Mouse (Mus musculus): ENCODE data around the gene Fgfr2.

Gene Fgfr2

DNA sequence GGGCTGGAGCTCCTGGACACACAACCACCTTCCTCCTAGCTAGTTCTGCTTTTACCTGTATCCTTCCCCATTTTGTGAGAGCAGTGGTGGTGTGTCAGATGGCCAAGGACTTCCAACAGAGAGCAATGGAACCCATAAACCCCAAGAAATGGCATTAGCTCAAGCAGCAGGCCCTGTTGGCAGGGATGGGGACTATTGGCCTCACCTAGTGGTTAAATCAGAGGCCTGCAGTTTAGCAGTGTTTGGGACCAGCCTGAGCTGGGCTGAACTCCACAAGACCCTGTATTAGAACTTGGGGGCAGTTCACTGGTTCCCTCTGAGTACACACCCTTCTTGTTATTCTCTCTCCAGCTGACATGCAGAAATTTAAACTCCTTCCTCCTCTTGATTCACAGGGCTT lies 1262.0 kb downstream of the Fgfr2 start:
- DNase-seq = no peak

- DNase-seq = no peak
Observed at GRCm38 (mm10) chr7:131855641-131856040, 1267.5 kb downstream of the Fgfr2 start.

- DNase-seq = no peak
Observed at GRCm38 (mm10) chr7:131850579-131850978, 1272.6 kb downstream of the Fgfr2 start.

- no peak for DNase-seq
Observed at GRCm38 (mm10) chr7:131846066-131846905, 1276.9 kb downstream of the Fgfr2 start.

DNA sequence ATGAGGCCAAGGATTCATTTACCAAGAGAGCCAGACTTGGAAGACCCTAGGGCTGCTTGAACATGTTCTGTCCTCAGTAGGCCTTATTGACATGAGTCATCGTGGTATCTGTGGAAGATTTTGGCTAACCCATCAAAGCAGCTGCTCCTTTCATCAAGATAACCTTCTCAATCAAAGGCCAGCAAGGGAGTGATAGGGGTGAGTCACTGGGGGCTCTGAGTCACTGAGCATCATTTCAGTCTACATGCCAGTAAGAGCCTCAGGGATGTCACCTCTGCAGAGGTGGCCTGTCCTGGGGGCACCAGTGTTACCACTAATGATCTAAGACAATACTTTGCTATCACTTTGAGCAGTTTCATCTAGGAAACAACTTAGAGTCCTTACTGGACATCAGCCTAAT lies 1292.9 kb downstream of the Fgfr2 start:
- DNase-seq = no peak

- no peak for DNase-seq
Observed at GRCm38 (mm10) chr7:131826811-131827210, 1296.3 kb downstream of the Fgfr2 start.

GRCm38 (mm10) chr7:131817976-131818375 lies 1305.2 kb downstream of the Fgfr2 start:
- no peak for DNase-seq

DNA sequence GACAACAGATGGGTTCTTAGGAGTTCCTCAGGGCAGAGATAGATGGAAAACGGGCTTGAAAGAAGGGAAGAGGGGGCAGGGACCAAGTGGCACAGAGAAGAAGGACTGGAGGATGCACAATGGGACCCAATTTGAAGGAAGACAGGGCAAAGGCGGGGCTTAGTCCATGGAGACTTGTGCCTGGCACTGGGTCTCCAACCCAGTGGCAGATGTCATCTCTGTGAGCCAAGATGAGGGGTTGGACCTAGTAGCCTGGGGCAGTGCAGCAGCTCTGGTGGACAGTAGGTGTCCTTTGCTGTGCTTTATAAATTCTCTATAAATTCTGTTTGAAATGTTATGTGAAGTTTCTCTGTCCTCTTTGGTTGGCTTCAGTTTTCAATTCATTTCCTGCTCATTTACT lies 1306.5 kb downstream of the Fgfr2 start:
- no peak for DNase-seq

GRCm38 (mm10) chr7:131812116-131812515 lies 1311.0 kb downstream of the Fgfr2 start:
- no peak for DNase-seq

DNA sequence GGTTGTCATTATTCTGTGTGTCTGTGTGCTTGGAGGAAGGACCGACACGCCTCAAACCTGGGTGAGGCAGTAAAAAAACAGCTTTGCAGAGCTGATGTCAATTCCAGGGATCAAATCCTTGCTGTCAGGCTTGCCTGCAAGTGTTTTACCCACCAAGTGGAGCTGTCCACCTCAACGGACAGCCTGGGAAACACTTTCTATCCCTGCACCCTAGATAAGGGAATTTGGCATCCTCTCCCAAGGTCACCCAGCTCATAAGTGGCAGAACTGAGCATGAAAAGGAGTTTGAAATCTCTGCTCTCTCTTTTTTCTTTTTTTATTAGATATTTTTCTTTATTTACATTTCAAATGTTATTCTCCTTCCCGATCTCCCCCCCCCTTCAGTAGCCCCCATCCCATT lies 1312.2 kb downstream of the Fgfr2 start:
- DNase-seq = no peak

DNA sequence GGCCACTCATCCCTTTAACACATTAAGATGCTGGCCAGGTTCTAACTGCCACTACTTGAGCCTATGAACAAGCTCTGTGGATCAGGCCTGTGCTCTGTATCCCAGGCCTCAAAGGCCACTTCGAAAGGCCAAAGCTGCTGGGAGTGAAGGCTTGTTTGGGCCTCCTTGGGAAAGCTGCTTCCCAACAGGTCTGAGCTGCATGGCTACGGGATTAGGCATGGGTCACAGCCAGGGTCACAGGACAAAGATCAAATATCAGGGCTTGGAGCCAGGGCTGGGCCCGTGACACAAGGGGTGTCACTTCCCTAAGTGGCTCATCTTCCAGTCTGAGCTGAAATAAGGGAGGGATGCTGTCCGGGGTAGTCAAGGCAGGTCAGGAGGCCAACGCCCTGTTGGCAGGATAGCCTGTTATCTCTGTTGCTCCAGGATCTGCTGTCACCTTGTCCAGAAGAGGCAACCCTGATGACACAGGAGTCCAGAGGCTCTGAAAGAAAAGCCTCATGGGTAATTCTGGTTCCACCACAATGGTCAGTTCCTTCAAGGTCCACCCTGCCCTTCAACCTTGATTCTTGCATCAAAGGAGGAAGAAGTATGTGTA lies 1313.5 kb downstream of the Fgfr2 start:
- DNase-seq = no peak

GRCm38 (mm10) chr7:131807257-131807656 lies 1315.9 kb downstream of the Fgfr2 start:
- no peak for DNase-seq

GRCm38 (mm10) chr7:131805525-131806202 lies 1317.5 kb downstream of the Fgfr2 start:
- no peak for DNase-seq

DNA sequence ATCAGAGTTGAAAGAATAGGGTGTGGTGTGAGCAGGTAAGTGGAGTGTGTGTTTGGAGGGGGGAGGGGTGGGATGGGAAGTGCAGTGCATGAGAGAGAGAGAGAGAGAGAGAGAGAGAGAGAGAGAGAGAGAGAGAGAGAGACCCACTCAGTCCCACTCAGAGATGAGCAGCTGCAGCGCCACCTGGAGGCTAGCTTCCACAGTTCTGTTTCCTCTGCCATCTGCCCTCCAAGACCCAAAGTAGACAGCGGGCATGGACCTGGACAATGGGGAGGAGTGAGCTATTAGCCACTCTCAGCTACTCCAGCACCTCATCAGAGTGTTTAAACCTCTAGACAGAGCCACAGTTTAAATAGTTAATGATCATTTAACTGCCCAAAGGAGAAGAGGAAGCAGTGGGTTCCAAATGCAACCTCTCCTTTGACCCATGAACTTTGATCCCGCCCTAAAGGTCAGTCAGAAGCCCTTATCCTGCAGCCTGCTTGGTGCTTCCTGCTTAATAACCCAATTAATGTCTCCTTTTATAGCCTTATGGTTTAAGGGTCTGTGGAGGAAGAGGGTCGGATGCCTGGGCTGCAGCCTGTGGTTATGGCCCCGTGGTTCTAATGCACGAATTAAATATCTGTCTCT lies 1322.6 kb downstream of the Fgfr2 start:
- DNase-seq = peak; percentile 11

- DNase-seq = no peak
Observed at GRCm38 (mm10) chr7:131797161-131797560, 1326.0 kb downstream of the Fgfr2 start.

DNA sequence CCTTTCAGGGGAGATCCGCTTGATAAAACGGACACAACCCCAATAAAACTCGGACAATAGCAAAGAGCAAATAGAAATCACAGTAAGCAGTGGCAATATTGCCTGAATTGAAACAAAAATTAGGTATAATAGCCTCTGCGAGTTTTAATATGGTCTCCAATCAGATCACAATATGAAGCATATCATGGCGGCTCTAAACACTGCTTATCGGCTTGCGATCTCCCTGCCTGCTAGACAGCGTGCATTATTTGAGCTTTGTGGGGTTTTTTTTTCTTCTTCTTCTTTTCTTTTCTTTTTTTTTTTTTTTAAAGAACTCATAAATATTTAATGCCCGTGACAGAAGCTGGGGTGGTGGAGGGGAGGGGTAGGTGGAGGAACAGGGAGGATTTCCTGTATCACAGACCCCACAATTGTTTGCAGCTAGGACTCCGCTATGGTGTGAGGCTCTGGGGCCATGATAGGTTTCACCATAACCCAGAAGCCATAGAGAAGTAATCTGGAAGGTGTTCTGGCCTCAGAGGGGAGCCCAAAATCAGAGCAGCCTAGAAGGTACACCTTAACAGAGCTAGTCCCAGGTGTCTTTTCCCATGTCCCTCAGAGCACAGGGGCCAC lies 1334.4 kb downstream of the Fgfr2 start:
- DNase-seq = no peak

DNA sequence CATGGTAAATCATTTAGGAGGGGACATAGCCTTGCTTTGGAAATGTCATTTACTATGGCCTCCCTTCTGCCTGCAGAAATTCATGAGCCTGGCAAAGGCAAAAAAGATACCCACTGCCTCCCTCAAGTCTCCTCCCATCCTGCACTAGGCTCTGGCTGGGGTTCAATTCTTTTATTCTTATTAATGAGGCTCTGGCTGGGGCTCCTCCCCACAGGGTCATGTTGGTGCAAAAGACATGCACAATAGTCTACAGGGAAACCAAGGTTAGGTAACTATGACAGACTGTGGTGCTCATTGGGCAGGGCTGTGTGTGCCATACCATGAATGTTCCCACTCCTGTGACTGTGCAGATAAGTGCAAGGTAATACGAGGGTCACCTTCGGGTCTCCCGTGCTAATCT lies 1337.4 kb downstream of the Fgfr2 start:
- no peak for DNase-seq

DNA sequence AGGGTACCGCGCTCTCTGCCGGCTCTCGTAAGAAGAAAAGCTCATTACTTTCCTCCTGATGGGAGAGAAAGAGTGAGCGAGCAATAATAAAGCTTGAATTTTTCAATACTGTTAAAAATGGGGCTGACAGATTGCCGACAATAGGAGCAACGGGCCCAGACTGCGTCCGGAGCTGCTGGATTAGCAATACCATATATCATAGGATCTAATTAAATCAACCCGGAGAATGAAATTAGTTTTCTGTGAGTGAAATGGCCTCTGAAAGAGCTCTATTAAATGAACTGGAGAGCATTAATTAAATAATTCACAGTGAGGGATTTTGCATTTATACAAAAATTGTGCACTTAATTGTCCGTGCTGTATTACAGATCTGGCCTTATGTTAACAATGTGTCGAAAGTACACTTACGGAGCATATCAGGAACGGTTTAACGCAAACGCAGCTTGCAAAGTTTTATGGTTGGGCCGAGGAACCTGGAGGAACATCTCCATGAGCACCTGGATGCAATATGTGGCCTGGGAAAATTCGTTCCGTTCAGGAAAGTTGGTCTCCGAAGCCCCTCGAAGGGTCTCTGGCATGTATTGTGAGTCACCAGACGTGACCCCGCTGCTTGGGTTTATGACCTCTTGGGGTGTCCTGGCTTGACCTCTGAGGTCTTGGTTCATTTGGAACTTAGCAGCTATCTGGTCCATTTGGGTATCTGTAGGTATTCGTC lies 1344.7 kb downstream of the Fgfr2 start:
- no peak for DNase-seq

- no peak for DNase-seq
Observed at GRCm38 (mm10) chr7:131777461-131778270, 1345.5 kb downstream of the Fgfr2 start.

DNA sequence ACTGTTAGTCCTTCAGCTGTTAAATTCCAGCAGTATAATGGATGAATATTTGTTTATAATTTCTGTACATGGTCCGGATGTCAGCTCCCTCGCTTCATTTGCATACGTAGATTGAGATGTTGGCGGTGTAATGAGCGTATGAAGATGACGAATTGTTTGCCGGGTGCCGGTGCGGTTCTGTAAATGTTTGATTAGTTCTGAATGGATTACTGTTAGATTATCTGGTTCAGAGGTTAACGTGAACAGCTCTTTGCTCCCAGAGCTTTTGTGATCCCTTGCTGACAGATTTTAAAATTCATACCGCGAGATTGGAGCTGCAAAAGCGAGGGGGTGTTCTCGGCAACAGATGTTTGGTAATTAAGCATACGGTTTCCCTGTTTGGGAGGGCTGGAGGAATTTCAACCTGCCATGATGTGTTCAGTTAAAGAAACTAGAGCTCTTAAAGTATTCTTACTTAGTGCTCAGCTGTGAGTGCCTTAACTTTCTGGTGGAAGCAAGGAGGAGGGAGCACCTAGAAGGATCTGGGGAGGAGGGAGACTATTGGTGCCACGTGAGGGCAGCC lies 1346.9 kb downstream of the Fgfr2 start:
- peak; percentile 9 for DNase-seq

DNA sequence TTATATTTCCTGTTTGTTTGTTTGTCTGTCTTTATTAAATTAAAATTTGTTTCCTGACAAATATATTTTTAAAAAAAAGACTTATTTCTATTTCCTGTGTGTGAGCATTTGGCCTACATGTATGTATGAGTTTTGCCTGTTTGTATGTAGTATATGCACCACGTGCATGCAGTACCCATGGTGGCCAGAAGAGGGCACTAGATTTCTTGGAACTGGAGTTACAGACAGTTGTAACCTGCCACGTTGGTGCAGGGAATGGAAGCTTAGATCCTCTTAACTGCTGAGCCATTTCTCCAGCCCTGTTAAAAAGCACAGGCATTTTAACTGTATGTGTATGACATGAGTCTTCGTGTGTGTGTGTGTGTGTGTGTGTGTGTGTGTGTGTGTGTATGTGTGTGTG lies 1365.2 kb downstream of the Fgfr2 start:
- no peak for DNase-seq

Measured in kidney, adult 18-20 months (tissue).